Comparison of ENCODE assay signal across 23 mouse cellular contexts in the genomic region with DNA sequence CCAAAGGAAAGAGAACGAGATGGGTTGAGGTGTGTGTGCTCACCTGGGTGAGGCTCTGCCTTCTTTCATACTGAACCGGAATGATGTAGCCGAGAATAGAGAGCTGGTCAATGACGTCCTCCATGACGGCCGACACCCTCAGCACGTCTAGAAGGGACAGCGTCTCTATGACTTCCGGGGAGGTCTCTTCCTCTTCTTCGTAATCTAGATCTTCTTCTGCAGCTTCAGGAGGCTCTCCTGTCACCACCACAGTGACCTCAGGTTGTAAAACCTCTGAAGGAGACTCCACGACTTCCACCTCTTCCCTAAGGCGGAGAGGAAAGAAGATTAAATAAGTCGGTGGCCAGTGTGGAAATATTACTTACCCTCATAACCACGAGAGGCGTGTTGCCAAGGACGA.
"Had no signal": no experiment of that assay in that cellular context is flagged by ENCODE, and none has a peak within 500 bp of the region (broad histone marks: within the 10 kb centered on the region; RNA-seq: fewer than 3 reads in every experiment).

No protein-coding gene starts in this region.

- H3K4me1 ChIP-seq: kidney, embryonic 15.5 days; limb, embryonic 12.5 days; limb, embryonic 15.5 days; liver, embryonic 15.5 days; midbrain, embryonic 10.5 days; midbrain, embryonic 13.5 days had no signal

- H3K9ac ChIP-seq: kidney, embryonic 15.5 days; limb, embryonic 12.5 days; limb, embryonic 15.5 days; liver, embryonic 15.5 days; lung, embryonic 14.5 days; midbrain, embryonic 13.5 days had no signal

- DNase-seq: kidney, adult 11 months; kidney, adult 8-10 months; kidney, postnatal 10 days; kidney, postnatal 36 days; left cerebral cortex, postnatal 4 days; lung, embryonic 14.5 days; right cerebral cortex, postnatal 4 days; thymus, adult 2 months; thymus, postnatal 14 days; thymus, postnatal 4 days had no signal

- H3K27ac ChIP-seq: kidney, embryonic 15.5 days; limb, embryonic 12.5 days; limb, embryonic 15.5 days; liver, embryonic 15.5 days; macrophage; midbrain, embryonic 10.5 days; midbrain, embryonic 13.5 days; stomach, postnatal 0 days had no signal

- H3K27me3 ChIP-seq: kidney, embryonic 15.5 days; limb, embryonic 12.5 days; limb, embryonic 15.5 days; liver, embryonic 15.5 days; megakaryocyte, embryonic 14.5 days; midbrain, embryonic 13.5 days had no signal

- ATAC-seq: lung, postnatal 0 days; midbrain, embryonic 13.5 days; midbrain, embryonic 16.5 days had no signal

- H3K36me3 ChIP-seq: kidney, embryonic 15.5 days; limb, embryonic 12.5 days; limb, embryonic 15.5 days; liver, embryonic 15.5 days; midbrain, embryonic 13.5 days had no signal

- H3K9me3 ChIP-seq: kidney, embryonic 15.5 days; limb, embryonic 12.5 days; limb, embryonic 15.5 days; liver, embryonic 15.5 days; midbrain, embryonic 10.5 days; midbrain, embryonic 13.5 days had no signal

- H3K4me3 ChIP-seq: kidney, embryonic 15.5 days; limb, embryonic 12.5 days; limb, embryonic 15.5 days; liver, embryonic 15.5 days; megakaryocyte, embryonic 14.5 days; midbrain, embryonic 10.5 days; midbrain, embryonic 13.5 days; myocyte had no signal

- H3K4me2 ChIP-seq: kidney, embryonic 15.5 days; limb, embryonic 12.5 days; limb, embryonic 15.5 days; liver, embryonic 11.5 days; liver, embryonic 15.5 days; lung, embryonic 14.5 days; midbrain, embryonic 13.5 days had no signal
